Mouse (Mus musculus): ENCODE results near the gene Cpeb2. TPM values are rescaled to one million over a fixed set of nuclear protein-coding genes. Genes with fewer than 3 reads are reported as not detected.

The Cpeb2 gene
- polyA plus RNA-seq (2012; rRNA removed; ENCODE audit: low replicate concordance) = 4.7 and 7.8 TPM in 2 replicates

DNA sequence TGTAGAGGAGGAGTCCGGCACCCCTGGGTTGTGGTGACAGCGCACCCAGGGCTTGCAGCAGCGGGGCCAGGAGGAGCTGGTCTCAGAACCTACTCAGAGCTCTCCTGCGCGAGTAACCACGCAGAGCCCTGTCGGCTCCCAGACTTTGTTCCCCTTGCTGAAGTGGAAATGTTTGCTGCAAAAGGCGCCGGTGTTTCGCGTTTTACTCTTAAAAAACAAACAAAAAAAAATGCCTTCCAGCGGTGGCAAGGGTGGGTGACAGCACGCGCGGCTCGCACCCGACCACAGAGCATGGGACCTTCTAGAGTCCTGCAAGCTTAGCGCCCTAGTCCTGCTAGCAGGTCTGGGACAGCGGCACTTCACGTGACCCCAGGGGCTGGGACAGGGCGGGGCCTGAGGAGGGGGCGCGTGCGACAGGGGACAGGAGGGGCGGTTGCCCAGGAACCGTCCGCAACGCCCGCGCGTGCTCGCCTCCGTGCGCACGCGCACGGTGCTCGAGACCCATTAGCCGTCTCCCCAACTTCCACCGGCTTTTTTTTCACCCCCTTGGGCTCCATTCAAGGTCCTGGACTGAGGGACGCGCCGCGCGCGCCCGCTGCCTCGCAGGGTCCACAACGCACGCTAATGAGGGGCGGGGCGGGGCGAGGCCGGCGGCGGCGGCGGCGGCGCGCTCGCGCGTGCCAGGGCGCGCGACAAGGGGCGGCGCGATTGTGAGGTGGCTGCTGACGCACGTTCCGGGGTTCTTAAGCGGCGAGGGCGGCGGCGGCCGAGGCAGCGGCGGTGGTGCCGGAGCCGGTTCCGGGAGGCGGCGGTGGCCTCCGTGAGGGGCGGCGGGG is at the start of gene Cpeb2:
Cpeb2 (plus strand) TSS at position 691 of the 836 bp plus-strand sequence.

Data from subcutaneous adipose tissue, adult 2 months (tissue).